Mouse (Mus musculus): Measurements from ENCODE around the gene Foxred2.
A peak's percentile ranks its signal among the peaks of the same experiment; 100 is the strongest.

Foxred2 gene

GRCm38 (mm10) chr15:77945711-77946110, 10.8 kb downstream of the Foxred2 start:
- DNase-seq (ENCODE audit: low spot score): no peak

- no peak for DNase-seq (ENCODE audit: low spot score)
These were observed 15.0 kb downstream of the Foxred2 start for GRCm38 (mm10) chr15:77941563-77941962.

- no peak for DNase-seq (ENCODE audit: low spot score)
These were observed 18.0 kb downstream of the Foxred2 start for GRCm38 (mm10) chr15:77938516-77938915.

GRCm38 (mm10) chr15:77935673-77936375, 20.7 kb downstream of the Foxred2 start:
- DNase-seq (ENCODE audit: low spot score): no peak

GRCm38 (mm10) chr15:77934968-77935367, 21.6 kb downstream of the Foxred2 start:
- DNase-seq (ENCODE audit: low spot score): no peak

GRCm38 (mm10) chr15:77934326-77934725, 22.2 kb downstream of the Foxred2 start:
- no peak for DNase-seq (ENCODE audit: low spot score)

GRCm38 (mm10) chr15:77933770-77934169, 22.8 kb downstream of the Foxred2 start:
- DNase-seq (ENCODE audit: low spot score): peak; percentile 92

- no peak for DNase-seq (ENCODE audit: low spot score)
These were observed 23.3 kb downstream of the Foxred2 start for GRCm38 (mm10) chr15:77933222-77933621.

GRCm38 (mm10) chr15:77931689-77932016, 24.9 kb downstream of the Foxred2 start:
- peak; percentile 80 for DNase-seq (ENCODE audit: low spot score)

- DNase-seq (ENCODE audit: low spot score): peak; percentile 51
These were observed 25.4 kb downstream of the Foxred2 start for GRCm38 (mm10) chr15:77930986-77931688.

- DNase-seq (ENCODE audit: low spot score): peak; percentile 35
These were observed 26.7 kb downstream of the Foxred2 start for GRCm38 (mm10) chr15:77929804-77930203.

- peak; percentile 99 for DNase-seq (ENCODE audit: low spot score)
These were observed 27.7 kb downstream of the Foxred2 start, which contains the start of gene Txn2 for GRCm38 (mm10) chr15:77928673-77929331. Gene Txn2 (minus strand): TSS chr15:77929006.

- DNase-seq (ENCODE audit: low spot score): no peak
These were observed 28.4 kb downstream of the Foxred2 start for GRCm38 (mm10) chr15:77928091-77928490.

- peak; percentile 27 for DNase-seq (ENCODE audit: low spot score)
These were observed 29.6 kb downstream of the Foxred2 start for GRCm38 (mm10) chr15:77926921-77927320.

- no peak for DNase-seq (ENCODE audit: low spot score)
These were observed 31.3 kb downstream of the Foxred2 start for GRCm38 (mm10) chr15:77925195-77925594.

GRCm38 (mm10) chr15:77923267-77924035, 33.1 kb downstream of the Foxred2 start:
- DNase-seq (ENCODE audit: low spot score): no peak

GRCm38 (mm10) chr15:77922710-77923109, 33.8 kb downstream of the Foxred2 start:
- no peak for DNase-seq (ENCODE audit: low spot score)

- DNase-seq (ENCODE audit: low spot score): no peak
These were observed 34.9 kb downstream of the Foxred2 start for GRCm38 (mm10) chr15:77921636-77922035.

- no peak for DNase-seq (ENCODE audit: low spot score)
These were observed 35.7 kb downstream of the Foxred2 start for GRCm38 (mm10) chr15:77920511-77921462.

GRCm38 (mm10) chr15:77919441-77919840, 37.1 kb downstream of the Foxred2 start:
- no peak for DNase-seq (ENCODE audit: low spot score)

Data from c-Kit-positive CD71-positive TER-119-positive erythroid progenitor cells, embryonic 14.5 days (primary cell).